Mouse (Mus musculus): ENCODE data around the gene Trim43a. TPM values are rescaled to one million over a fixed set of nuclear protein-coding genes. Genes with fewer than 3 reads are reported as not detected.

Trim43a gene
- total RNA-seq, 2 experiments from 2014 or later: 1.8 TPM

Other genes with a start within 250 kb of the Trim43a start
- 10 to 100 TPM; 49.7 to 51.1 TPM for gene Snx14, start 141.9 kb upstream of the Trim43a start, total RNA-seq (2021)
- gene Gm20537, start 124.3 kb upstream of the Trim43a start, total RNA-seq (2021): 1 to 10 TPM in 1 of 2 experiments, not detected in 1; 2.1 TPM
- gene Syncrip, start 98.3 kb upstream of the Trim43a start, total RNA-seq (2021): 10 to 100 TPM; 69.9 to 72.5 TPM
- 10 to 100 TPM; 17.3 to 19.7 TPM for gene Zfp949, start 32.9 kb upstream of the Trim43a start, total RNA-seq (2021)
- 10 to 100 TPM; 27.3 to 33.1 TPM for gene Mthfsl, start 139.4 kb downstream of the Trim43a start, total RNA-seq (2021)
- under 1 TPM in 1 of 2 experiments, not detected in 1; 0.42 TPM for gene Bcl2a1d, start 151.0 kb downstream of the Trim43a start, total RNA-seq (2021)

Measured in left cerebral cortex, postnatal 14 days (tissue).